Mouse (Mus musculus): ENCODE data around the gene Olfr959.

Olfr959 gene

DNA sequence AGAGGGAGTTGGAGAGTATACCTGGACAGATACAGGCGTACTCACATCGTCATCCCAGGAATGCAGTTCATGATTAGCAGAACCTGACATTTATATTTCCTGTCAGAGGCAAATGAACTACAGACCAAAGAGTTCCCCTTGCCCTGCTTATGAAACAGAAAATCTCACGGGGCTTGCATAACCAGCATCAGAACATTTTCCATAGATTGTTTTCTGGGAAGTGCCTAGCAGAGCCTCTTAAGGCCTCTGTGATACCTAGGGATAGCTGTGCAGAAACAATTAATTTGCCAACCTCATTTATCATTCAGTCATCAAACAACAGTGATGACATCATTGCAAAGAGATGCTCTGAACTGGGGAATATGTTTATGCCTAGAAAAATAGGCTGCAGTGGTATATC, at the start of gene Olfr959:
Gene Olfr959, minus strand, starts transcription at position 101 of the 400 bp plus-strand sequence.
- no peak for DNase-seq (ENCODE audit: low spot score)

DNA sequence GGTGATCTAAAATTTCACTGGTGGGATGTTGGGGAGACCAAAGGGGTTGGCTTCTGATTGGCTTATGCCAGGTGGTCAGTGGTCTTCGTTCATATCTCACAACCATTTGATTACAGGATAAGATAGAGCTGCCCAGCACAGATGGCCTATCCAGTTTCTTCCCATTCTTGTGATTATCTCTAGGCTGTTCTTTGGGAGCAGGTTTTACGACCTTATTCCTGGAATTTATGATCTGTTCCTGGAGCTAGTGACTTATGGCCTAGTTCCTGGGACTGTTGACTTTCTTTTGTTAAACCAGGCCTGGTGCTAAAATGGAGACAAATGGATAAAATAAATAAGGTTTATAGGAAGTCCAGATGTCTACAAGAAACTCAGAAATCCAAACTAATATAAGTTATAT, 49.3 kb upstream of the Olfr959 start:
- DNase-seq (ENCODE audit: low spot score), result no peak

DNA sequence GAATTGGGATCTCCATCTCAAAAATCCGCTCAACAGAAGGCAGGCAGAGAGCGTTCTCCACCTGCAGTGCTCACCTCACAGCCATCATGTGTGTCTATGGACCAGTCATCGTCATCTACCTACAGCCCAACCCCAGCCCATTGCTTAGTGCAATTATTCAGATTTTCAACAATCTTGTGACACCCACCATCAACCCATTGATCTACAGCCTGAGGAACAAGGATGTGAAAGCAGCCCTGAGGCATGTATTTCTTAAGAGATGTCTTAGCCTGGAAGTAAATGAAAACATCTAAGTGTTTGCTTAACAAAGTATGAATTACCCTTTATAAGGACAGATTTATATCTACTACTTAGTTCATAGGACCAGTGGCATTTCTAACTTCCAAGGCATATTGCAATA, 48.4 kb upstream of the Olfr959 start:
- DNase-seq (ENCODE audit: low spot score), result no peak

GRCm38 (mm10) chr9:39621073-39621472, 45.7 kb upstream of the Olfr959 start, which contains the start of gene Olfr960:
Gene Olfr960, plus strand, starts transcription at chr9:39621373.
- no peak for DNase-seq (ENCODE audit: low spot score)

DNA sequence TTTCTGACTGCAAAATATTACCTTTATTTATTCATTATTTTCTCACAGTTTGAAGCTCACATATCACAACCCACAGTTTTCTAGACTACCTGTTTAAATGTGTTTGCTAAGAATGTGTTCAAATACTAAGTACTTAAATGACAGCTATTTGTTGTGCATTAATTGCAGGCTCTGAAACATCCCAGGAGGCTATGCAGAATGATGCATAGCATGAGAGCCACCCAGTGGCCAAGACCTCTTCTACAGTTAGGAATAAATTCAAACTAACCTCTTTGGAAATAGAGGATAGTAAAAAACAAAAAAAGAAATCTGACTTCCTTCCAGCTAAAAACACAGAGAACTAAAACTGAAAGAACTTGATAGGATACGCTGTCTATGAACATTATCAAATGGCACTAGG, 36.6 kb upstream of the Olfr959 start:
- no peak for DNase-seq (ENCODE audit: low spot score)

DNA sequence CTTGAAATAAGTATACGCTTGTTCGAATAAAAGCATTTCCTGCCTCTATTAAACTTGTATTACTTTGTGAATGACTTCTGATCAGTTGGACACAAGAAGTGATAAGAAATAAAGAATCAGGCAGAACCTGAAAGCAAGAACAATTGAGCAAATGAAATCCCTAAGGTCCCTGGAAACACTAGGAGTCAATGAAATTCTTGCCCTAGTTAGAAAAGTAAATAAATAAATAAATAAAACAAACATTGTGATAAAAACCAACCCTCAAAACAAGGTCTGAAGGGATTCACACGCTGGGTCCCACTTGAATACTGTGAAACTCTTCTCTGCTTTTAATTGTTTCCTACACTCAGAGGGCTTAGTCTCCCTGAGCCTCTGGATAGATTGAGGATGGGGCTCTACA, 35.0 kb upstream of the Olfr959 start, which contains the start of gene Olfr148:
Gene Olfr148, plus strand, starts transcription at position 301 of the 400 bp plus-strand sequence.
- no peak for DNase-seq (ENCODE audit: low spot score)

DNA sequence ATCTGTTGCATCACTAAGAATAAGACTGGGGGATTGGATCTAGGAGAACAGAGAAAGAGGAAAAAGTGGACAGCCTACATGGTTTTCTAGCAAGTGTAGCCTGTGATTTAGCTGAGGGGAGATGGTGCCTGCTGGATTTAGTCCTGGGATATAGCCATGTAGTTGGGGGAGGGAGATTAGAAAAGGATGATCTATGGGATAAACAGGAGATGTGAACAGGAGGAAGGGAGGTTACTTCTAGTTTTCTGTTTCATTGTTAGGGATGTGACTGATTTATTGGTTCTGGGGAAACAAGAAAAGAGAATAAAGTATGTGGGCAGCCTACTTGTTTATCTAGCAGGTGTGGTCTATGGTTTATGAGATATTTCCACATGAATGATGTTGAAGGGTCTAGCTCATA, 33.1 kb upstream of the Olfr959 start:
- DNase-seq (ENCODE audit: low spot score), result no peak

DNA sequence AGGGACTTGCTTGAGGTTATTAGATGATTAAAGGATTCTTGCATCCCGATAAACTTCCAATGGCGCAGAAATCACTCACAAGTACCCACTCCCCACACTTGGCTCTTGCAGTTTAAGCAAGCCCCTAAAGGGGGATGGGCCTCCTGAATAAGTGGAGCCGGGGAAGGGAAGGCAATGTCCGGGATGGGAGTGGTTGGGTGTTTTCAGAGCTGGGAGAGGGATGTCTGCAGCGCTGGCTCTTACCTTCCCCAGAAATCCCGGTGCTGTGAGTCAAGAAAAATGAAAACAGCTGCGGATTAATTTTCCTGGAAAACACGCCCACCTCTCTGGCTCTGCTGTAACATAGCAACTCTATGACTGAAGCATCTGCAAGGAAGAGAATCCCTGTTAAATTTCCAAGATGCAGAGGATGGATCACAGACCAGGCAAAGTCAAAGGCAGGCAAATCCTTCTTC, 28.7 kb upstream of the Olfr959 start, which contains the start of gene AW551984:
Gene AW551984, minus strand, starts transcription at position 405 of the 455 bp plus-strand sequence.
- DNase-seq (ENCODE audit: low spot score), result no peak

DNA sequence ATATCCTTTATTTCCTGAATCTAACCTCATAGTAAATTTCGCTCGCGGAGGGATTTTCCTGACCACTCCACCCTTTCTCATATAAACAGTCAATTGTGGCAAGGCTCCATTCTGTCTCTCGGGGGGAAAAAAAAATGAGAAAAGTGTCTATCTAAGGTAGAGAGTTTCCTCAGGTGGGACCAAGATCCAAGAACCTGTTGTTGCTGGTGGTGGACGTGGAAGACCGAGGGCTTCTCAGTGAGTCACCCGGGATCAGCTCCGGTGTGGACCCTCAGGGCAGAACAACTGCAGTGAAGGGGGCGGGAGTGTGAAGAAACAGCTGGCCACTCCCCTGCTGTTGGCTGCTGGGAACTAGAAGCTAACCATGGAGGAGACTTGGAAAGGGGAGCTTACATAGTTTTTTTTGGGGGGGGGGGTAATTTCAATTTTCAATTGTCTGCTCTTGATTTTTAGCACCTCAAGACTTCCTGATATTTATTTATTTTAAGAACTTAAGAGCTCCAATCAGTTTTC, 28.0 kb upstream of the Olfr959 start:
- DNase-seq (ENCODE audit: low spot score), result no peak

DNA sequence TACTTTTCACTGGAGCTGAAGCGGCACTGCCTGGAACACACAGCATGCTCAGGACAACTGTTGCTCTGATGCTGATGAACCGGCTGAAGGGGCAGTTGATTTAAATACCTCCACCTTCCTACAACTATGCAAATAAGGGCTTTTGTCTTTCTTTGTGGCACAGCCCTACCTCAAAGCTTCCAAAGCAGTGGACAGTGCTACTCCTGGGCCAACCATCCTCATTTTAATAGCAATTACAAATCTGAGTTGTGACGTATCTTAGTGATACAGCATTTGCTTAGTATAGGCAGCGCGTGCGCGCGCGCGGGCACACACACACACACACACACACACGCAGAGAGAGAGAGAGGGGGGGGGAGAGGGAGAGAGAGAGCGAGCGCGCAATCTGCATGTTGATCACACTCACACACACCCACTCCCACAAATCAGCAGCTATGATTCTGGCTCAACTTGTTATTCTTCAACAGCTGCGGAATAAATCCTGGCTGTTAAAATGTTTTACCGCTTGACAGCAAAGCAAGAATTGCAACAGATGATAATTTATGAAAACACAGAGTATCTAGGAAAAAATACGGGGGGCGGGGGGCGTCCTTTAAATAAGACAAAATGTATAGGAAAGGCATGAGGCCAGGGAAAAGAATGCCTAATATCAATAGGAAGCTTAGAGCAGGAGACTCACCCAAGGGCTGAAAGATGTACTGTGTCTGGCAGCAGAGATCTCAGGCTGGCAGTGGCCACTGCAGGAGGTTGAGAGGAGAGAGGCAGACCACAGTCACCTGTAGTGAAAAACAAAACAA, 27.4 kb upstream of the Olfr959 start:
- DNase-seq (ENCODE audit: low spot score), result no peak

DNA sequence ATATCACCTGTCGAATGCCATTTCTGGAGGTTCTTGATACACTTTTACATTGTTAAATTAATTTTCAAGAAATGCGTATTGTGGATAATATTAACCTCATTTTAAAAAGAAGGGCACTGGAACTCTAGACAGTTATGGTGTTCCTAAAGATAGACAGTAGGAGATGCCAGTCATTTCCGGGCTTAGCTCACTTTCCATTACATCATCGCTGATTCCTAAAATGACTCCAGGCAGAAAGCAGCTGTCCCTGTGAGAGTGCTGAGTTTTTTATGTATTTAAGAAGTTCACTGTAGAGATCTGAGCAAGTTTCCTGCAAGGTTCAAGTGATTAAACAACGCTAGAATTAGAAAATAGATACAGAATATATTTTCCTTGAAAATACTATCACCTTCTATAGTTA, 1.7 kb upstream of the Olfr959 start:
- no peak for DNase-seq (ENCODE audit: low spot score)

DNA sequence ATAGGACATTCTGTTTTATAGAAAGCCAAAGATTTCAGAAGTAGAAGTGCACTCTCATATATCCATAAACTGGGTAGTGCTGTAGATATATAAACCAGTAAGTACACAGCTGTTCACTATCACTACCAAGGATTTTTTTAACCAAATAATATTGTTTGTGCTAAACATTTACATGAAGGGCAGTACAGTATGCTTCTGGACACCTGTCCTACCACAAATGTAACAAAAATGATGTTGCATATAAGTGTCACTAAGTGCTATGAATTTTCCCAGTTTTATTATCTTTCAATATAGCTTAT, 17.1 kb downstream of the Olfr959 start:
- DNase-seq (ENCODE audit: low spot score), result no peak

GRCm38 (mm10) chr9:39557529-39558348, 17.6 kb downstream of the Olfr959 start:
- DNase-seq (ENCODE audit: low spot score), result peak; percentile 19

GRCm38 (mm10) chr9:39553946-39554345, 21.4 kb downstream of the Olfr959 start, which contains the start of gene Olfr958:
Gene Olfr958, minus strand, starts transcription at chr9:39554054.
- DNase-seq (ENCODE audit: low spot score), result no peak

GRCm38 (mm10) chr9:39550806-39551205, 24.6 kb downstream of the Olfr959 start:
- DNase-seq (ENCODE audit: low spot score), result no peak

DNA sequence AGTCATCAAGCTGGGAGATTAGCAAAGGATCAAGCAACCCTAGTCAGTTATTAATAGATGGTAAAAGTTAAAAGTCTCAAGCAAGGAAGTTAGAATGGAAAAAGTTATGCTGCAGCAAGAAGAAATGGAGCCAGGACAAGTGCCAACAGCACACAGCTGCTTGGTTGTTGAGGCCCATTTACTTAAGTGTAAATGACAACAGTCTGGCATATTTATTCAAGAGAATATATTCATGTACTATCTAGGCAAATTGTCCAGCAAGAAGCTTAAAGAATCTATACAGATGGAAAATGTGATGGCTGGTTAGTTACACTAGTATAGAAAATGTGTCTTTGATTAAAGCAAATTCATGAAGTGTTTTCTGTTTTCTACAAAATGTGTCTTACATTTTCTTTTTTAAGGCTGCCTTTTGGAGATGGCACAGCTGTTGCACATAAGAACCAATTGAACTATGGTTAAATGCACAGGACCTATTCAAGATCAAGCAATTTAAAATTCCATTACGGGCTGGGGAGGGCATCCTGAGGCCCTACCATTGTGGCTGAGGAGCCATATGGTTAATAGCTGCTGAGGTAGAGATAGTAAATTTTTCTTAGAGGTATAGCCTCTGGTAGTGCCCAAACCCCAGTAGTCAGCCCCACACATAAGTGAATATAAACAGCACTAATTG, 51.6 kb downstream of the Olfr959 start:
- DNase-seq (ENCODE audit: low spot score), result no peak

Measured in left cerebral cortex, adult 11 months (tissue).